Mouse (Mus musculus): ENCODE results near the gene Accsl. TPM values are rescaled to one million over a fixed set of nuclear protein-coding genes. Genes with fewer than 3 reads are reported as not detected.

Gene Accsl
- polyA plus RNA-seq, 1 experiment from 2014 or later, result 0.31 TPM

DNA sequence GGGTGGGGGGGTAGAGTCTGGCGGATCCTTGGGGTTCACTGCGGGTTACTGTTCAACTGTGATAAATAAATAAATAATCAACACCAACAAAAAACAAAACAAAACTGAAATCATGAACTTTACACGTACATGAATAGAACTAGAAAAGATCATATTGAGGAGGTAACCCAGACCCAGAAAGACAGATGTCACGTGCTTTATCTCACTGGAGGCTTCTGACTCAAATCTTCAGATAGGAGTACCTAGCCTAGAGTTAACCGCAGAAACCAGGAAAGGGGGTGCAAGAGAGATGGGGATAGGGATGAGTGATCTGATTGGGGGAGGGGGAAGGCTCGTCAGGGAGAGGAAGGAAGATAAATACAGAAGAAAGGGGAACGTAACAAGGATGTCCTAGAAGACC lies 20.1 kb upstream of the Accsl start:
- WGBS, result 90% methylated on average over 7 of the region's 7 CpGs
- no peak for ATAC-seq (ENCODE audit: low FRiP score, low read depth)
- Histone ChIP-seq H3K9ac (replicated peaks) (no peak overlapping the region), H3K27me3 (0 out of 2 replicates have a peak, but pooled peaks cover 4% of the 10 kb centered on the region), H3K36me3 (no peaks in the 10 kb centered on the region), H3K9me3 (no peaks in the 10 kb centered on the region), H3K27ac (replicated peaks) (no peak overlapping the region), H3K4me2 (replicated peaks) (no peak overlapping the region), H3K4me3 (no peak overlapping the region), H3K4me1 (peaks cover 24% of the 10 kb centered on the region)

- Histone ChIP-seq H3K4me1 (peaks cover 24% of the 10 kb centered on the region), H3K27me3 (no peaks in the 10 kb centered on the region), H3K9me3 (no peaks in the 10 kb centered on the region), H3K9ac (replicated peaks) (no peak overlapping the region), H3K4me2 (replicated peaks) (no peak overlapping the region), H3K36me3 (no peaks in the 10 kb centered on the region), H3K4me3 (no peak overlapping the region), H3K27ac (replicated peaks) (no peak overlapping the region)
- WGBS, result 92% methylated on average over 6 of the region's 6 CpGs
- ATAC-seq (ENCODE audit: low FRiP score, low read depth), result no peak
Measured at GRCm38 (mm10) chr2:93888366-93888765, 19.4 kb upstream of the Accsl start.

- Histone ChIP-seq H3K4me2 (replicated peaks) (no peak overlapping the region), H3K4me1 (peaks cover 21% of the 10 kb centered on the region), H3K4me3 (no peak overlapping the region), H3K27ac (replicated peaks) (no peak overlapping the region), H3K9ac (replicated peaks) (no peak overlapping the region), H3K36me3 (no peaks in the 10 kb centered on the region), H3K27me3 (no peaks in the 10 kb centered on the region), H3K9me3 (no peaks in the 10 kb centered on the region)
- WGBS, result 93% methylated on average over 11 of the region's 11 CpGs
- ATAC-seq (ENCODE audit: low FRiP score, low read depth), result no peak
Measured at GRCm38 (mm10) chr2:93887273-93887672, 18.3 kb upstream of the Accsl start.

- 70% methylated on average over 10 of the region's 10 CpGs for WGBS
- Histone ChIP-seq H3K27ac (replicated peaks) (no peak overlapping the region), H3K36me3 (no peaks in the 10 kb centered on the region), H3K27me3 (no peaks in the 10 kb centered on the region), H3K4me2 (replicated peaks) (no peak overlapping the region), H3K4me1 (peaks cover 10% of the 10 kb centered on the region), H3K4me3 (no peak overlapping the region), H3K9me3 (no peaks in the 10 kb centered on the region), H3K9ac (replicated peaks) (no peak overlapping the region)
- no peak for ATAC-seq (ENCODE audit: low FRiP score, low read depth)
Measured at GRCm38 (mm10) chr2:93886013-93886794, 17.2 kb upstream of the Accsl start.

- no peaks in the 10 kb centered on the region for H3K36me3 ChIP-seq
- no peaks in the 10 kb centered on the region for H3K27me3 ChIP-seq
- no peaks in the 10 kb centered on the region for H3K4me1 ChIP-seq
- H3K27ac ChIP-seq (replicated peaks), result no peak overlapping the region
- H3K9me3 ChIP-seq, result no peaks in the 10 kb centered on the region
- 55% methylated on average over 5 of the region's 5 CpGs for WGBS
- no peak overlapping the region for H3K9ac ChIP-seq (replicated peaks)
- H3K4me2 ChIP-seq (replicated peaks), result no peak overlapping the region
- H3K4me3 ChIP-seq, result no peak overlapping the region
- ATAC-seq (ENCODE audit: low FRiP score, low read depth), result no peak
Measured at GRCm38 (mm10) chr2:93883066-93883465, 14.1 kb upstream of the Accsl start.

DNA sequence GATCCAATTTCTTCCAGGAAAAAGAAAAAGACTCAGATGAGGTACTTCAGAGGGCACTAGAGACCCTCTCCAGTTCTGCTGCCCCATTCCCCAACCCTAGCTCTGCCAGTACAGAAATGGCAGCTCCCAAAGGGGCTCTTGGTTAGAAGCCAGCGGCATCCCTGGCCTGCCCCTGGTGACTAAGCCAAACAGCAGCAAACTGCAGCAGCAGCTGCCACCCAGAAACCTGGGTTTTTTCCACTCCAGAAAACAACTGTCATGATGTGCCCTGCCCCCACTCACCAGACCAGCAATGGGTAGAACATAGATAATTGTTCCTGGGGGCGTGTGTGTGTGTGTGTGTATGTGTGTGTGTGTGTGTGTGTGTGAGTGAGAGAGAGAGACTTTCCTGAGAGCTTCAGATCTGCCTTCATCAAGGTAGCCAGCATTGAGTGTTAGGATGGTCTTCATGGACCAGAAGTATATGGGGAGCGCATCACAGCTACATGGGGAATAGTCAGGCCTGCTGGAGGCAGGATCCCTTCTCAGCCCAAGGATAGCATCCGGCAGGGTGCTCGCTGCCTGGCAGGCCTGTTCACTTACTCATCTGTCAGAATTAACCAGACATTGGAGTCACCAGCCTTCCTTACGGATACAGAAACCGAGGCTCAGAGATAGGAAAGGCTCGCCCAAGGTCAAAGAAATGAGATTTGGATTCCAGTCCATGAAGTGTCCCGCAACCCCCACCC lies 12.8 kb upstream of the Accsl start:
- 90% methylated on average over 9 of the region's 9 CpGs for WGBS
- Histone ChIP-seq H3K4me2 (replicated peaks) (no peak overlapping the region), H3K4me1 (no peaks in the 10 kb centered on the region), H3K9ac (replicated peaks) (no peak overlapping the region), H3K4me3 (no peak overlapping the region), H3K27me3 (no peaks in the 10 kb centered on the region), H3K9me3 (no peaks in the 10 kb centered on the region), H3K27ac (replicated peaks) (no peak overlapping the region), H3K36me3 (no peaks in the 10 kb centered on the region)
- no peak for ATAC-seq (ENCODE audit: low FRiP score, low read depth)

- 81% methylated on average over 3 of the region's 3 CpGs for WGBS
- H3K9me3 ChIP-seq, result no peaks in the 10 kb centered on the region
- H3K27me3 ChIP-seq, result no peaks in the 10 kb centered on the region
- no peak overlapping the region for H3K27ac ChIP-seq (replicated peaks)
- no peak overlapping the region for H3K4me2 ChIP-seq (replicated peaks)
- no peak overlapping the region for H3K4me3 ChIP-seq
- no peaks in the 10 kb centered on the region for H3K36me3 ChIP-seq
- H3K9ac ChIP-seq (replicated peaks), result no peak overlapping the region
- no peak for ATAC-seq (ENCODE audit: low FRiP score, low read depth)
- H3K4me1 ChIP-seq, result no peaks in the 10 kb centered on the region
Measured at GRCm38 (mm10) chr2:93880981-93881380, 12.0 kb upstream of the Accsl start.

GRCm38 (mm10) chr2:93880450-93880849 lies 11.5 kb upstream of the Accsl start:
- H3K36me3 ChIP-seq, result no peaks in the 10 kb centered on the region
- H3K9ac ChIP-seq (replicated peaks), result no peak overlapping the region
- 74% methylated on average over 8 of the region's 8 CpGs for WGBS
- H3K4me1 ChIP-seq, result no peaks in the 10 kb centered on the region
- H3K27ac ChIP-seq (replicated peaks), result no peak overlapping the region
- H3K27me3 ChIP-seq, result no peaks in the 10 kb centered on the region
- no peak overlapping the region for H3K4me3 ChIP-seq
- no peak overlapping the region for H3K4me2 ChIP-seq (replicated peaks)
- no peak for ATAC-seq (ENCODE audit: low FRiP score, low read depth)
- H3K9me3 ChIP-seq, result no peaks in the 10 kb centered on the region

DNA sequence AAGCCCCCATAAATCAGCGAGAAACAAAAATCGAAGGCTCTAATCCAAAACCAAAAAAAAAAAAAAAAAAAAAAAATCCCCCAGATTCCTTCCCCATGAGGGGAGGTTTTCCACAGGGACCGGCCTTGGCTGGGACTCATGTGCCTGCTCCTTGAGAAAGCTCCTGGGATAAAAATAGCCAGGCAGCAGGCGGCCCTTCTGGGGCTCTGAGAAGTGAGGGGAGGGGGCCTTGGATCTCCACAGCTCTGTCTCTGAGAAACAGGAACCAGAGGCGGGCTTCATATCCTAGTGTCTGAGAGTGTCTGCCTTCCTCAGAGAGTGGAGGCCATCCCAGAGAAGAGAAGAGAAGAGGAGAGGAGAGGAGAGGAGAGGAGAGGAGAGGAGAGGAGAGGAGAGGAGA lies 8.0 kb upstream of the Accsl start:
- 65% methylated on average over 5 of the region's 5 CpGs for WGBS
- Histone ChIP-seq H3K27me3 (no peaks in the 10 kb centered on the region; the same call in 1 of the 2 replicates), H3K4me3 (no peak overlapping the region), H3K4me2 (replicated peaks) (no peak overlapping the region), H3K9ac (replicated peaks) (no peak overlapping the region), H3K9me3 (no peaks in the 10 kb centered on the region), H3K36me3 (no peaks in the 10 kb centered on the region), H3K27ac (replicated peaks) (no peak overlapping the region), H3K4me1 (peaks cover 10% of the 10 kb centered on the region)
- ATAC-seq (ENCODE audit: low FRiP score, low read depth), result no peak

- no peak overlapping the region for H3K27ac ChIP-seq (replicated peaks)
- peaks cover 10% of the 10 kb centered on the region for H3K4me1 ChIP-seq
- no peaks in the 10 kb centered on the region; the same call in 1 of the 2 replicates for H3K27me3 ChIP-seq
- no peak overlapping the region for H3K4me2 ChIP-seq (replicated peaks)
- ATAC-seq (ENCODE audit: low FRiP score, low read depth), result no peak
- no peak overlapping the region for H3K9ac ChIP-seq (replicated peaks)
- 88% methylated on average over 3 of the region's 3 CpGs for WGBS
- H3K9me3 ChIP-seq, result no peaks in the 10 kb centered on the region
- no peak overlapping the region for H3K4me3 ChIP-seq
- H3K36me3 ChIP-seq, result no peaks in the 10 kb centered on the region
Measured at GRCm38 (mm10) chr2:93874606-93875005, 5.6 kb upstream of the Accsl start.

DNA sequence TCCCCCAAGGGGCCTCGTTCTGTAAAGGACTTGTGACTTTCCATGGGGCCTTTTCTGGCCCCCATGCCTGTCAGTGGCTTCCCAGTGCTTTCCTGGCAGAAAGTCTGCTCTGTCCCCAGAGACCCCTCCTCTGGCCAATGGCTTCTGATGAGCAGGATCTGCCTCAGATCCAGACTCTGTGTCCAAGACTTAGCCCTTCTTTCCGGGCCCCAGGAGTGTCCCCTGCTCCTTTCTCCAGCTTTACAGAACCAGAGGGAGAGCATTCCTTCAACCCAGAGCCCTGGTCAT lies 5.2 kb upstream of the Accsl start:
- Histone ChIP-seq H3K4me1 (peaks cover 10% of the 10 kb centered on the region), H3K27me3 (peaks cover 2% of the 10 kb centered on the region; the same call in 1 of the 2 replicates), H3K9ac (replicated peaks) (no peak overlapping the region), H3K4me2 (replicated peaks) (0 out of 2 replicates have a peak overlapping the region, but pooled peaks have one; percentile 2), H3K9me3 (no peaks in the 10 kb centered on the region), H3K4me3 (no peak overlapping the region), H3K36me3 (no peaks in the 10 kb centered on the region), H3K27ac (replicated peaks) (no peak overlapping the region)
- WGBS, result 43% methylated on average over 2 of the region's 2 CpGs
- no peak for ATAC-seq (ENCODE audit: low FRiP score, low read depth)

DNA sequence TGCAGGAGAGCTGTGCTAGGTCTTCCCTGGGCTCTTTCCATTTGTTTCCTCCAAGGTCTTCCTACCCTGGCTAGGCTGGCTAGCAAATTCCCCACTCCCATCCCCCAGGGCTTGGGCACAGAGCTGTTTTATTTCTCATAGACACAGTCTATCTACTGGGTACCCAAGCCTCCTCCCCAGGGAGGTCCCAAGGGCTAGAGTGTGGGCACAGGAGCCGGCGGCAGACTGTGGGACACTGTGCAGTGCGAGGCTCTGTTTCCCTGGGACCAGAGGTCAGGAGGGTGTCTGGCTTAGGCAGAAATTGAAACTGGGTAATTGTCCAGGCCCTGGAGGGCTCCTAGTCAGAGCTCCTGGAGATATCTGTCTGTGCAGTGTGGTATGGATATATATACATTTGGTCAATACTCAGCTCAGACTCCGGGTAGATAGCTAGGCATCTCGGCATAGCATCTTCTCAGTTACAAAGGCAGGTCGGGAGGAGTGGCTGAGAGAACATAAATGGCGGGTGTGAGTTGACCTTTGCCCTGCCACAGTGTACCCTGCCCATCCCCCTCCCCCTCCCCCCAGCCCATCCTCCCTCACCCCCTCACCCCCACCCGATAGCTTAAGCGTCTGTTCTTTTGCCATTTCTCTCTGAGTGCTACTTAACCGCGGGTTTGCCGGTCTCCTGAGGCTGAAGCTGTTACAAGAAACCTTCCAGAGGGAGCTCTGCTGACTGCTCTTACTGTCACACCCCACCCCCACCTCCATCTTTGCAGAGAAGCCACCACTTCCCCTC lies 4.7 kb upstream of the Accsl start:
- Histone ChIP-seq H3K4me3 (no peak overlapping the region), H3K9ac (replicated peaks) (no peak overlapping the region), H3K27ac (replicated peaks) (0 out of 2 replicates have a peak overlapping the region, but pooled peaks have one; percentile 20), H3K4me1 (peaks cover 10% of the 10 kb centered on the region), H3K4me2 (replicated peaks) (0 out of 2 replicates have a peak overlapping the region, but pooled peaks have one; percentile 2), H3K27me3 (peaks cover 7% of the 10 kb centered on the region; the same call in 1 of the 2 replicates), H3K9me3 (no peaks in the 10 kb centered on the region), H3K36me3 (no peaks in the 10 kb centered on the region)
- no peak for ATAC-seq (ENCODE audit: low FRiP score, low read depth)
- WGBS, result 20% methylated on average over 12 of the region's 12 CpGs

All from midbrain, embryonic 12.5 days (tissue).